Mouse (Mus musculus) T-helper 2 cell (primary cell): ENCODE data around the gene Scgb1a1.
"Not testable (repeated sequence)": the region's sequence is repeated elsewhere in the genome, so short reads cannot be mapped to it uniquely, and the experiment has no call there.

ENCODE experiments used
- in situ Hi-C: fragments of 300-600 bp; cut with MboI, MseI; formaldehyde crosslinking; loops from one replicate; pipeline ENCODE4 v1.15.1; 2025; ENCODE audit warnings: high pct_unique_total_duplicates

Gene Scgb1a1

DNA sequence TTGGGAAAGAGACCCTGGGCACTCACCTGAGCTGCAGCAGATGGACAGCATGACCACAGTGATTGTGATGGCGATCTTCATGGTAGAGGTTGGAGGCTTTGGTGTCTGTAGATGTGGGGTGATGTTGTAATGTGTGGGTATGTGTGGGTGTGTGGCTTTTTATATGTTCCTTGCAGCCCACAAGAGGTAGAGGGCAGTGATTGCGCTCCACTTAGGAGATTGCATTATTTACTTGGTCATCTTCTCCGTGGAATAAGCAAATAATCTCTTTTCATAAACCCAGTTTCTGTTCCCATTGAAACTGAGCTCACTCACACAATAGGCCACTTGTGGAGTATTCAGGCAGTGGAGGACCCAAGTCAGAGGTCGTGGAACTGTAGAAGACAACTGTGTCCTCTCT is at the start of gene Scgb1a1:
TSS of gene Scgb1a1 (minus strand) at position 138 of the 400 bp plus-strand sequence.
- in situ Hi-C loops = loop anchor here (10.0 kb wide), 1 partner anchor 103 kb away; the partner anchor contains the start of gene Ahnak

DNA sequence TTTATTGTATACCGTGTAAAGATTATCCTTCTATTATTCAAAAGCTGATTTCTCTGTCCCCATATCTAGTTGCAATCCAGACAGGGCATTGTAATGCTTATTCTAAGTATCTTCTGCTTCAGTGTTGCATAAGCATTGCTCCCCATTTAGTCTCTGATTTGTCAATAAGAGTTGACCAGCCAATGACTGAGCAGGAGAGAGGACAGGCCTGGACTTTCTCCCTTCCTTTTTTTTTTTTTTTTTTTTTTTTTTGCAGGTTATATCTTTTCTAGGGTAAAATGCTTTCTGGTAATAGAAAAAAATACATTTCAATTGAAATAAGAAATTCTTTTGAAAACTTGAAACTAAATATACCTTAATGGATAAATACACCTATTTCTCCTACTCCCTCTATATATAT is 49.4 kb upstream of the Scgb1a1 start:
- in situ Hi-C loops = no loop called here

DNA sequence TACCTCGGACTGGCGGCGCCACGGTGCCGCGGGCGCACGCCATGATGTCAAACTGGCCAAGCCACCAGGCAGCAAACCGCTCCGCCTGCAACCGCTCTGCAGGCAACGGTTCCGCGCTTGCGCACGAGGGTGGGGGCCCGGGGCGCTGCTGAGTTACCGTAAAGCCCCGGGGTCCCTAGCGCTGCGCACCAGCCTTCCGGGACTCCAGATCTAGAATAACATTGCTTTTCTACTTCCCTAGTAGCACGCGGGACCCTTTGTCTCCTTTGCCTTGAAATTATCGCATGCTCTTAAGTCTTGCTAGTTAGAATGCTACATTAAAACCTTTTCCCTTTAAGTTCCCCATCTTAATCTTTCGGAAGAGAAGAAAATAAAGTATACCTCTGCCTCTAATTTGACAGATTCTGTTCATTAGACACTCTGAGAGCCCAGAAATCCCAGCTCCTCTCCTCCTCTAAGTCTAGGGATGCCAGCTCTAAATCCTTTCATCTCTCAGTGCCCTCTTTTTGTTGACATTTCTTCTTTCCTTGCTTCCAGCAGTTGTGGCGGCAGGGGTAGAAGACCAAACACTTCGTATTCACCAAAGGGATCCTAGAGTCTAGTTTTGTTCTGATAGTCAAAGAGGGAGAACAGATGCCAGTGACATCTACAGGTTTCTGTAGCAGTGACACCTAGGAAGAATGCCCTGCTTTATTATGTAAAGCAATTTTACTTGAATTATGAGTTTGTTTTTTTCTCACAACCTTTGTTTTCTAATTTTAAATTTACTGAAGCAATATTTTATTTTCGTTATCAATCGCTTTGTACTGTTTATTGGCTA is 48.0 kb upstream of the Scgb1a1 start, which contains the start of gene Asrgl1:
TSS of gene Asrgl1 (minus strand) at position 125 of the 820 bp plus-strand sequence.
- in situ Hi-C loops = no loop called here

DNA sequence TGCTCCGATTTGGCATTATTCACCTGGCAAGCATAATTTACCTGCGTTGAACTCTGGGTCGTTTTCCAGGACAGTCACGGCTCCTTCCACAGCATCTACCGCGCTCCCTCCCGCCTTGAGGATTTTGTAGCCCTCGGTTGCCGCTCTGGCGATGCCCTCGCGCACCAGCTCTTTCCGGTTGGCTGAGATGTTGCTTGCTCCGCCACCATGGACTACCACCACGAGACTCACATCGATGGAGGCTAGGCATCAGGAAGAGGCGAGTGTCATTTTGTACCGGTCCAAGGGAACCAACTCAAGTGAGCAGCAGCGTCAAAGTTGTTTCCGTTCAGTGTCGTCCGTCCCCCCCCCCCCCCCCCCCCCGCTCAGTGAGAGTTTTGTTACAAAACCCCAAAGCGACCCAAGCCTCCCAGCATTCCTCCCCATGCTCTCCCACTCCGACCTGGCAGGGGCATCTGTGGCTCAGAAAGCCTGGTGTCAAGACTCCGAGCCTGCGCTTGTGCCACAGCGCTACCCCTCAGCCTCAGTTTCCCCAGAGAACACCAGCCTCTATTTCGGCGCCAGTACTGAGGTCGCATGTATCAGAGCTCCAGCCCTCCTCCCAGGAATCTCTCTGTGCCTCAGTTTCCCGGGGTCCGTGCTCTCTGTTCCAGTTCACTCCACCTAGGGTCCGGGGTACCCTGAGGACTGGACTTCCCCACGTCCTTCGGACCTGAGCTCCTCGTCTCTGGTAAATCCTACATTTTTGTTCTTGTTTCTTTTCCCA is 47.2 kb upstream of the Scgb1a1 start:
- in situ Hi-C loops = no loop called here

DNA sequence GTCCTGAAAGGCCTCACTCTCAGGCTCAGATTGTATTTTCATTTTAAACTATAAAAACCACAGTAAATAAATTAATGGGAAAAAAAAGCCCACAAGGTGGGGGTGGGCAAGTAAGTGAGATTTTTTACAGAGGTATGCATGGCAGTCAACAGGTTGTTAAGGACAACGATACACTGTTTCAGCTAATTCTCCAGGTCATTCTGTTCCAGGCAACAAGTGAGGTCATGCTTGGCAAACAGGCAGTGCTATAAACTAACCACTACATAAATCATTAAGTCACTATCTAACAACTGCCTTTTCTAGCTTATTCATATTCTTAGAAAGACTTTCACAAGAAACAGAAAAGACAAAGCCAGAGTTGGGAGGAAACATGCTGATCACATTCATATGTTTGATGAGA is 42.2 kb upstream of the Scgb1a1 start:
- in situ Hi-C loops = no loop called here

DNA sequence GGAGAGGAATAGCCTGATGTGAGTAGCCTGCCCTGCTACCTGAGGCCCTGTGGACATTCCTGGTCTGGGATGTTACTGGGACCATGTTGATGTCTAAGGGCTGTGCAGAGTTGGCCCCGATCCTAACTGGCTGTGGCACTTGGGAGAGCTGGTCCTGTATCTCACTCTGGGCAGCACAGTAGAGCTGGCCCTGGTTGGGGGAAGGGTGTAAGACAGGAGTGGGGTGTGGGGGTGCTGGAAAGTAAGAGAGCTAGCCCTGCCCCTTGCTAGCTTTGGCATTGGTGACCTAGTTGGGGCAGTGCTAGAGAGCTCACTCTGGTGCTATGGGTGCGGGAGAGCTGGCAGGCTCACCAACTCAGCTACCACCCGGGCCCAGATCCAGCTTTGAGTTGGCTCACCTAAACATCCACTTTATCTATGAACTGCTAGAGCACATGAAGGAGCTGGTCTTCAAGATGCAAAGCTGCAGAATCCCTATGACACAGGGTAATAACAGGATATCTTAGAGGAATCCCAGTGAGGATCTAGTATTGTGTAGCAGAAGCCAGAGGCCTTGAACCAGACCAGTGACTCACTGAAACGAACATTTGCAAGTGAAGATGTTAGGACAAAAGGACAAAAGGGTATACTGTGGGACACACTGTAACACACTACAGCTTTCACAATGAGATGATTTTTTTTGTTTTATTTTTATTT is 40.9 kb upstream of the Scgb1a1 start:
- in situ Hi-C loops = no loop called here

DNA sequence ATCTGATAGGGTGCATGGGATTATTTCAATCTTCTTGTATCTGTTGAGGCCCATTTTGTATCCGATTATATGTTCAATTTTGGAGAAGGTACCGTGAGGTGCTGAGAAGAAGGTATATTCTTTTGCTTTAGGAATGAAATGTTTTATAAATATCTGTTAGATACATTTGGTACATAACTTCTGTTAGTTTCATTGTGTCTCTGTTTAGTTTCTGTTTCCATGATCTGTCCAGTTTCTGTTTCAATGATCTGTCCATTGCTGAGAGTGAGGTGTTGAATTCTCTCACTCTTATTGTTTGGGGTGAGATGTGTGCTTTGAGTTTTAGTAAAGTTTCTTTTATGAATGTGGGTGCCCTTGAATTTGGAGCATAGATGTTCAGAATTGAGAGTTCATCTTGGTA is 36.2 kb upstream of the Scgb1a1 start:
- in situ Hi-C loops = not testable (repeated sequence)

DNA sequence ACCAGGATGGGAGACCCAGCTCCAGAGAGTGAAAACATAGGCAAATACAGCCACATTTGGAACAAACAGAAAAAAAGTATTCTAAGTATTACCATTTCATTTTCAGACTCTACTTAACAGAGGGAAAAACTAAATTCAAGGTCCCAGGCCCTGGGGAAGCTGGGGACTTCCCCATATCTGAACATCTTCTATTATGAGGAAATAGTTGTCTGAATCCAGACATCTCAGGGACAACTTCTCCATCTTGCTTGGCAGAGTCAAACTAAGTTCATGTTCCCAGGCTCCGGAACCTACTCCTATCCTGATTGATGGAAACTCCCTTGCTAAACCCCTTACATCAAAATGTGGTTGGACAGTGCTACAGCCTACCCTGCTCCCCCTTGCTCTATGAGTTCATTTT is 34.6 kb upstream of the Scgb1a1 start:
- in situ Hi-C loops = no loop called here

DNA sequence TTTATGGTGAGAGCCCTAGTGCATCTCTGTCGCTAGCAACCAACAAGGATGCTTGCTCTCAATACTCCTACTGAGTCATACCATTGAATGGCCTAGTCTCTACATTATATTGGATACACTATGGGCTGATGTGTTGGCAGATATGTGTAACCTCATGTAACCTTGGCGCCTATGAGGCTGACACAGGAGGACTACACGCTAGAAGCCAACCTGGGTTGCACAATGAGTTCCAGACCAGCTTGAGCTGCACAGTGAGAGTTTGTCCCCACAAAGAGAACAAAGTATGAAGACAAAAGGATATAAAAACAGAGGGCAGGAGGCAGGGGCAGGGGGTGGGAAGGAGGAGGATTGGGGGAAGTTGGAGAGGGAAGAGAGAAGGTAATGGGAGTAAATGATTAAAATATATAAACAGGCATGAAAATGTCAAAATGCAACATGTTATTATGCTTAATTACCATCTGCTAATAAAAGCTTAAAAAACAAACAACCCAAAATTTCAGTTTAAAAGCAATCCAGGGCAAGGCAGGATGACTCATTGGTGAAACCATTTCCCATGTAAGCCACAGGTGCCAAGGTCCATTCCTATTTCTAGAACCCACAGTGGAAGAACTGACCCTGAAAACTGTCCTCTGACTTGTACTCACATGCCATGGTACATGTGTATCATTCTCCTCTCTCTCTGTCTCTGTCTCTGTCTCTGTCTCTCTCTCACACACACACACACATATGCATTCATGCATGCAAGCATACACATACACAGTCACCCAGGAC is 32.1 kb upstream of the Scgb1a1 start:
- in situ Hi-C loops = no loop called here

DNA sequence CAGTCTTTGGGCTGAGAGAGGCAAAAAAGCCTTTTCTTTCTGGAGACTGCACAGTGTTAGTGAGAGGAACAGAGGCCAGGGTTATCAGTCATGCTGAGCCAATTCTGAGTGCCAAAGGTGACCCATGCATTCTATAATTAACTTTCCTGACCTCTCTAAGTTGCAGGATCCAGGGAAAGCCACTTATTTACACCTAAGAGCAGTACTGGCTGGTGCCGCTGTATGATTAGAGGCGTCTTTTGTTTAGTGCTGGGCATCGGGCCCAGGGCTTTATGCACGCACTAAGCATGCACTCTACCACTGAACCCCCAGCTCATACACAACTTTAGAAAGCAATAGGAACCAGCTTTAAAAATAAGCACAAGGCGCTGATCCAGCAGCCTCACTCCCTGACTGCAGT is 29.5 kb upstream of the Scgb1a1 start:
- in situ Hi-C loops = no loop called here

DNA sequence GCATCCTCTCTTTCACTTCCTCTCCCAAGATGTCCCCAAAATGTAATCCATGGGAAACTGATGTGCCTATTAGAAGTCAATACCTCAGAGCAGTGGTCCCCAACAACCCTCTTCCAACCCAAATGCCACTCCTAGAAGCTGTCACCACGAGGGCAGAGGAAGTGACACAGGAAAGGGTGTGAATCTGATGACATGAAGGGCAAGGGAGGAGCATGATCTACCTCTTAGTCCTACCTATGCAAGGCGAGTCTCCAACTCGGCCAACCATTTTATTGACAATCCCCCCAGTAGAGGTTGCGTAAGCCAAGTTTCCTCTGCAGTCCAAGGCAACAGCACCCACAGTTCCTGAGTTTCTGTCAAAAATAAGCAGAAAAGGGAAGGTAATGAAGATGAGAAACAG is 28.5 kb upstream of the Scgb1a1 start:
- in situ Hi-C loops = no loop called here

DNA sequence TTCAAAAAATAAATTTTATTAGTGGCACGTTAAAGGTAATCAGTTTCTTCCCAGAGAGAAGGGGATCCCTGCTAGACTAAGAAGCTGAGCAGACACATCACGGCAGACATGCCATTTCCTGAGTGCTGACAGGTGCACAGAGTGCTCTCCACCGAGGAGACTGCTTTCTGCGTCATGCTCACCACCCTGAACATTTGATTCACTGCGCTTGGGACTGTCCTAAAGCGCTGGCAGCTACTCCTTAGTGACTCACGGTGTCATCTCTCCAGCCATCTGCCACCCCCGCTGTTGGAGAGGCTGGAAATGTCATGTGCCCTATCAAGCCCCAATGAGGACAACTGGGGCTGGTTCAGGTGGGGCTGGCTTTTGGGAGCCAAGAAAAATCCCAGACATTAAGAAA is 24.3 kb upstream of the Scgb1a1 start:
- in situ Hi-C loops = no loop called here

DNA sequence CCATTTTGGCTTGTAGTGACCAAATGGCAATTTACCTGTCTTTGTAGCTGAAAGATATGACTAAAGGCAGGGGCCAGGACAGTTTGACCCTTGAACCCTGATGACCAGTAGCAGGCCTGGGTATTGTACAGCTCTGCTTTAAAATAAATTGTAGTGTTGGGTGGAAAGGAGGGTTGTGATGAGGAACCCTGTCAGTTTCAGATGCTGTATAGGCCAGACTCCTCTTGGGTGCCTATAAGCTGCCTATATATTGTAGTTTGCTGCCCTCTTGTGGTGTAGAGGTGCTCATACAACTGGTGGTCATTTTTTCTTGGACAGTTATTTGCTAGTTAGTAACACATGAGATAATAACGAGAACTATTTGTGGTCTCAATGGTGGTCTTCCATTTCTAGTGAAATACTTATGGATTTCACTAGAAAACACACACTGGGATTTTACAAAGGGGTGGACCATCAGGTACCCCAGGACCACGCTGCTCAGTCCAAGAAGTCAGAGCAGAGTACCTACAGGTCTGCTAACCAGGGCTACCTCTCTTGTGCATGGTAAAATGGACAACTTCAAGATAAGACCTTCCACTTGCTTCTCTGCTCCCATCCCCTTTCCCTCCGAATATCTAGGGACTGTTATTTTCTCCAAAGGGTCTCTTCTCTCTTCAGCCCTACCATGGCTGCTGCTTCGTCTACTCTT is 22.6 kb upstream of the Scgb1a1 start:
- in situ Hi-C loops = no loop called here

DNA sequence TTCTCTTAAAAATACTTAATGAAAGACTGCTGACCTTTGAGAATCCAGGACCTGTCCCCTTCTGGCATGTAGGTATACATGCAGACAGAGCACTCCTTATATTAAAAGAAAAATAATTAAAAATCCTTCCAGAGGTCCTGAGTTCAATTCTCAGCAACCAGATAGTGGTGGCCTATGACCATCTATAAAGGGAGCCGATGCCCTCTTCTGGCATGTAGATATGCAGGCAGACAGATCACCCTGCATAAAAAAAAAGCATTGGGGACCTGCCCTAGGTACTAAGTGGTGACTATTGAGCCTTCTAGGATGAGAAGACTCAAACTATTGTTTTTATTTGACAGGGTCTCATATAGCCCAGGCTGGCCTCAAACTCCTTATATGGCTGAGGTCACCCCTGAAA is 20.8 kb upstream of the Scgb1a1 start:
- in situ Hi-C loops = loop anchor here (5.0 kb wide), 1 partner anchor 251 kb away; no protein-coding TSS in a partner anchor

DNA sequence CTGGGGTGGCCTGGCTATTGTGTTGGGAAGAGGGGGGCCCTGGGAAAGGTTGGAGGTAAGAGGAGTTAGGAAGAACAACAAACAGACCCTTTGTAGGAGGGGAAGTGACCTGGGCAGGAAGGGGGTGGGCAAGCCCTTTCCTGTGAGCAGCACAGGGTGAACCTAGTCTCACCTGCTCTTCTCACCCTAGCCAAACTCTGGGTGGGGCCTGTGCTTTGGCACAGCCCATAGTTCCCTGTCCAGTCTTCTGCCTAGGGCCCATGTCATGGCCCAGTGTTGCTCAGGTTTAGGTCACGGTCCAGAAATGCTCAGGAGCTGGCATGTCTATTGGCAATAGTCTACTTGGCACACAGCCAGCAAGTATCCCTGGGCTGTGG is 19.6 kb upstream of the Scgb1a1 start:
- in situ Hi-C loops = loop anchor here (5.0 kb wide), 1 partner anchor 250 kb away; no protein-coding TSS in a partner anchor

DNA sequence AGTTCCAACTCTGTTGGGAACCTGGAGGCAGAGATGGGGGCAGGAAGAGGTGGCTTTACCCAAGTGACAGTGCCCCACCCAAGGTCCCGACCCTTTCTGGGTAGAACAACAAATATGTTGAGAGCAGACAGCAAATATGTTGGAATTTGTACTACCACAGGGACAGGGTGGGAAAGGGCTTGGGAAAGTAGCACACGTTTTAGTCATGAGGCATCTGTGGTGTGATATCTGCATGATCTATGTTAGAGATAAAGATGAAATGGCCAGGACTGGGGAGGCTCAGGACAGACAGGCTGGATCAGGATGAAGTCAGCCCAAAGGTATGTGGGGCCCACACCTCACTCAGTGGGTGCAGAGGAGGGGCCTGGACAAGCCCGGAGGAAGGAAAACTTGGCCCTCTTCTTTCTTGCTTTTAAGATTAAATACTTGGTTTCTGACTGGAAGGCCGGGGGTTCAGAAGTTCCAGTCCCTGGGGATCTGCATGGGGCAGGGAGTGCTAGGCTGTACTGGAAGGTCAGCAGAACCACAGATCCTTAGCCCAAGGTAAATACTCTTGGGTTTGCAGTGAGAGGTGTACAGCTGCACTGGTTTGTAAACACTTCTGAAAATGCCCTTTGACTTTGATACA is 19.1 kb upstream of the Scgb1a1 start:
- in situ Hi-C loops = loop anchor here (5.0 kb wide), 1 partner anchor 250 kb away; no protein-coding TSS in a partner anchor

DNA sequence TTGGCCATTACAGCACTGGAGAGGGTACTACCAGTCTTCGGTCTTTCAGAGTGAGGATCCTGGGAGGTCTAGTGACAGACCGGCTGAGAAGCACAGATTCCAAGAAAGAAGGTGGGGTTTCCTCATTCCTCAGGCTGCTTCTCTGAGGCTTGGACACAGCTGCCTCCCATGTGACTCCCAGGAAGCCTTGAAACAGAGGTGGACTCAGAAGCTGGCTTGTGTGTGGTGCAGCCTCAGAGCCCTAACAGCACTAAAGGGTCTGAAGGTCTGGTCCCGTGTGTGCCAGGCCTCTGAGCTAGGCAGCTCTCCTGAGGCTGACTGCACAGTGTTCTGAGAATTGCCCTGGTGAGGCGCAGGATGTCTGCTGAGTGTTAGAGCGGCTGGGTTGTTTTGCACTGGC is 18.3 kb upstream of the Scgb1a1 start:
- in situ Hi-C loops = loop anchor here (5.0 kb wide), 1 partner anchor 249 kb away; no protein-coding TSS in a partner anchor

DNA sequence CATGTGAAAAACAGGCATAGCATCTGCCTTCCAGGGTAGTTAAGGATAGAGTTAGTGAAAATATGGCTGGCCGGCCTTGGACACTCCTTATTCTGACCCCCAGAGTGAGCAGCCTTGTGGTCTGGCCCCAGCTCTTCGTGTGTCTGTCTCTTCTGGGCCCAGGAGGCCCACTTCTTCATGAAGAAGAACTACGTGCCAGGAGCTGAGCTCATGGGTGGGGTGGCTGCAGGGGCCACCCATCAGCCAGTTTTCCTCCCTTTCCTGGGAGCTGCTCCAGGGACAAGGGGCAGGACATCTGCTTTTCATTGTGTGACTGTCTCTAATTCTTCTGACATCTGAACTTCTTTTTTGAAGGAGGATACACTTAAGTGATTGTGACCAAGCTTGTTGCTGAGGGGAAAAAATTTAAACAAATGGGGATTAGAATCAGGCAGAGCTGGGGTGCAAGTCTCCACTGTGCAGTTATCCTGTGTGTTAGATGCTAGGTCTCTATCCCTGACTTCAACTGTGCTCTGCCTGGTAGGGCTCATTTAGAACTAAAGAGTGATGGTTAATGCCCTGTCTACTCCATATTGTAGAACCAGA is 17.4 kb upstream of the Scgb1a1 start:
- in situ Hi-C loops = loop anchor here (5.0 kb wide), 1 partner anchor 248 kb away; no protein-coding TSS in a partner anchor

DNA sequence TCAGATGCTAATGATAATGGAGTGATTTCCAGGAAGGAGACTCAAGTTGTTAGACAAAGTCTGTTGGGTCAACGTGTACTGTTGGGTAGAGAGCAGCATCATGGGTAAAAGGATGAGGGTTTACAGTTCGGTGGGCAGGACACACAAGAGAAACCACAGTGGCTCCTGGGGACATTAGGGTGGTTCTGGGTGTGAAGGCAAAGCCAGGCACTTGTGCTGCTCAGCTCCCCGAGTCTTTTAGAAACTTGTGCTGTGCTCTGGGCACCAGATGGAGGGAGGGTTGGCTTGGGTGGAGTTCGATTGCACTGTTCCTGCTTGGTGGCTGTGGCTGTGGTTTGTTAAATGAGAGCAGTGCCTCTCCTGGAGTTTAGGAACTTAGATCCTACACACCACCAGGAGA is 16.2 kb upstream of the Scgb1a1 start:
- in situ Hi-C loops = no loop called here

DNA sequence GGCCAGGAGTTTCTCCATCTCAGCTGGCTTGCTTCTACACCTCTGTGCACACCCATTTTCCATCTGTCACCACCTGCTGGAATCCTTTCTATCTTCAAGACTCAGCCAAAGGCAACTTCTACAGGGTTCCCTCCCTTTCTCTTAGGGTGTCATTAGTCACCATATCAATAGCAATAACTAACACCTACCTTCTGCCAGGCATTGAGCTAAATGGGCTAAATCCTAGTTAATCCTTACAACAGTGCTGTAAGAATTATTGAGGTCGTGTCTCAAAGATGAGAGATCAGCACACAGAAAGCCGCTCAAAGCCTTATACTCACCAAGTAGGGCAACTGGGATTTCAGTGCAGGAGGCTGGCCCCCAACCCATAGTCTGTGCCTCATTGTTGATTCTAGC is 13.3 kb upstream of the Scgb1a1 start:
- in situ Hi-C loops = no loop called here
